Mouse (Mus musculus) midbrain, embryonic 13.5 days (tissue): ENCODE results near the gene Gm12166. TPM values are rescaled to one million over a fixed set of nuclear protein-coding genes. Genes with fewer than 3 reads are reported as not detected.

Experiments
- ATAC-seq: fragments of 200-750 bp; cut with Nextera tagmentation; 2 replicates; pipeline ENCODE4 v1.8.0; 2017; ENCODE audit warnings: mild to moderate bottlenecking, moderate TSS enrichment, moderate library complexity
- H3K27ac ChIP-seq: fragments of 300-500 bp; sonication (generic); 2 replicates; pipeline ENCODE4 v1.5.1; 2015; ENCODE audit warnings: inconsistent platforms, mild to moderate bottlenecking, moderate library complexity
- H3K27me3 ChIP-seq: fragments of 300-500 bp; sonication (generic); 2 replicates; pipeline ENCODE4 v1.6.1; 2015; ENCODE audit warnings: mild to moderate bottlenecking, inconsistent platforms
- H3K36me3 ChIP-seq: fragments of 300-500 bp; sonication (generic); 2 replicates; pipeline ENCODE4 v1.6.1; 2015; ENCODE audit warnings: mild to moderate bottlenecking, inconsistent platforms
- H3K4me1 ChIP-seq: fragments of 300-500 bp; sonication (generic); replicated peaks from 2 replicates; pipeline ENCODE4 v1.6.1; 2015; ENCODE audit warnings: inconsistent platforms
- H3K4me2 ChIP-seq: fragments of 300-500 bp; sonication (generic); replicated peaks from 2 replicates; pipeline ENCODE4 v1.6.1; 2015; ENCODE audit warnings: moderate library complexity, mild to moderate bottlenecking, inconsistent platforms
- H3K4me3 ChIP-seq: fragments of 300-500 bp; sonication (generic); replicated peaks from 2 replicates; pipeline ENCODE4 v1.5.1; 2015; ENCODE audit warnings: mild to moderate bottlenecking, inconsistent platforms
- H3K9ac ChIP-seq: fragments of 300-500 bp; sonication (generic); replicated peaks from 2 replicates; pipeline ENCODE4 v1.6.1; 2015; ENCODE audit warnings: mild to moderate bottlenecking, inconsistent platforms
- H3K9me3 ChIP-seq: fragments of 300-500 bp; sonication (generic); 2 replicates; pipeline ENCODE4 v1.6.1; 2016; ENCODE audit warnings: mild to moderate bottlenecking, inconsistent platforms
- WGBS: fragments of 180-500 bp; shearing (Covaris S2); methylation state at CpG from one replicate; pipeline ENCODE4 v1.1.7; 2015; 5-methylcytosine and 5-hydroxymethylcytosine counted together
- polyA plus RNA-seq: library from polyadenylated mRNA; unstranded; fragments of >200 nt; fragmentation: Nextera tagmentation; extraction: Ambion mirVana; gene quantifications from 2 replicates; pipeline ENCODE4 v1.2.1, GENCODE M21; 2015

Gene Gm12166
- polyA plus RNA-seq, 1 experiment from 2014 or later: 7.1 TPM

- no peak overlapping the region for H3K4me3 ChIP-seq
- no peak for ATAC-seq
- H3K4me1 ChIP-seq: no peaks in the 10 kb centered on the region
- H3K27me3 ChIP-seq: no peaks in the 10 kb centered on the region
- H3K36me3 ChIP-seq: no peaks in the 10 kb centered on the region; the same call in 1 of the 2 replicates
- no peak overlapping the region for H3K4me2 ChIP-seq
- WGBS: 92% methylated on average over 11 of the region's 11 CpGs
- no peak overlapping the region for H3K27ac ChIP-seq
- H3K9me3 ChIP-seq: no peaks in the 10 kb centered on the region
- H3K9ac ChIP-seq: no peak overlapping the region
Measured at GRCm38 (mm10) chr11:46083835-46084444, 31.8 kb upstream of the Gm12166 start.

GRCm38 (mm10) chr11:46083405-46083804 lies 31.3 kb upstream of the Gm12166 start:
- Histone ChIP-seq H3K9me3 (no peaks in the 10 kb centered on the region), H3K4me1 (no peaks in the 10 kb centered on the region), H3K27ac (no peak overlapping the region), H3K4me3 (no peak overlapping the region), H3K4me2 (no peak overlapping the region), H3K27me3 (no peaks in the 10 kb centered on the region), H3K36me3 (peaks cover 4% of the 10 kb centered on the region; the same call in 1 of the 2 replicates), H3K9ac (no peak overlapping the region)
- WGBS: 85% methylated on average over 3 of the region's 3 CpGs
- ATAC-seq: no peak

- no peak for ATAC-seq
- Histone ChIP-seq H3K4me3 (no peak overlapping the region), H3K9ac (no peak overlapping the region), H3K4me1 (no peaks in the 10 kb centered on the region), H3K9me3 (no peaks in the 10 kb centered on the region), H3K27me3 (no peaks in the 10 kb centered on the region), H3K36me3 (peaks cover 24% of the 10 kb centered on the region), H3K4me2 (no peak overlapping the region), H3K27ac (no peak overlapping the region)
- 92% methylated on average over 2 of the region's 2 CpGs for WGBS
Measured at GRCm38 (mm10) chr11:46081075-46081474, 29.0 kb upstream of the Gm12166 start.

GRCm38 (mm10) chr11:46077732-46078375 lies 25.7 kb upstream of the Gm12166 start:
- no peaks in the 10 kb centered on the region for H3K9me3 ChIP-seq
- H3K27ac ChIP-seq: no peak overlapping the region
- H3K4me2 ChIP-seq: no peak overlapping the region
- H3K4me3 ChIP-seq: no peak overlapping the region
- H3K36me3 ChIP-seq: peaks cover 27% of the 10 kb centered on the region
- ATAC-seq: no peak
- H3K4me1 ChIP-seq: 0 out of 2 replicates have a peak, but pooled peaks cover 6% of the 10 kb centered on the region
- no peaks in the 10 kb centered on the region for H3K27me3 ChIP-seq
- no peak overlapping the region for H3K9ac ChIP-seq
- WGBS: 86% methylated on average over 7 of the region's 7 CpGs

GRCm38 (mm10) chr11:46077304-46077703 lies 25.2 kb upstream of the Gm12166 start:
- no peak overlapping the region for H3K27ac ChIP-seq
- 92% methylated on average over 5 of the region's 5 CpGs for WGBS

GRCm38 (mm10) chr11:46076442-46077158 lies 24.5 kb upstream of the Gm12166 start:
- WGBS: 92% methylated on average over 11 of the region's 11 CpGs
- H3K4me1 ChIP-seq: 0 out of 2 replicates have a peak, but pooled peaks cover 8% of the 10 kb centered on the region
- no peaks in the 10 kb centered on the region for H3K27me3 ChIP-seq
- ATAC-seq: no peak
- H3K9me3 ChIP-seq: no peaks in the 10 kb centered on the region
- H3K4me2 ChIP-seq: no peak overlapping the region
- no peak overlapping the region for H3K4me3 ChIP-seq
- H3K36me3 ChIP-seq: peaks cover 27% of the 10 kb centered on the region
- H3K9ac ChIP-seq: no peak overlapping the region
- H3K27ac ChIP-seq: no peak overlapping the region

More at GRCm38 (mm10) chr11:46077304-46077703, 25.2 kb upstream of the Gm12166 start:
- H3K4me3 ChIP-seq: no peak overlapping the region
- no peak for ATAC-seq
- H3K4me2 ChIP-seq: no peak overlapping the region
- no peak overlapping the region for H3K9ac ChIP-seq
- no peaks in the 10 kb centered on the region for H3K9me3 ChIP-seq
- H3K4me1 ChIP-seq: 0 out of 2 replicates have a peak, but pooled peaks cover 8% of the 10 kb centered on the region
- no peaks in the 10 kb centered on the region for H3K27me3 ChIP-seq
- peaks cover 27% of the 10 kb centered on the region for H3K36me3 ChIP-seq

- H3K4me3 ChIP-seq: no peak overlapping the region
- no peak overlapping the region for H3K4me2 ChIP-seq
- no peak for ATAC-seq
- peaks cover 27% of the 10 kb centered on the region for H3K36me3 ChIP-seq
- no peaks in the 10 kb centered on the region for H3K27me3 ChIP-seq
- 0 out of 2 replicates have a peak, but pooled peaks cover 8% of the 10 kb centered on the region for H3K4me1 ChIP-seq
- WGBS: 97% methylated on average over 3 of the region's 3 CpGs
- H3K27ac ChIP-seq: no peak overlapping the region
- H3K9ac ChIP-seq: no peak overlapping the region
- no peaks in the 10 kb centered on the region for H3K9me3 ChIP-seq
Measured at GRCm38 (mm10) chr11:46075507-46075906, 23.4 kb upstream of the Gm12166 start.

GRCm38 (mm10) chr11:46073850-46074688 lies 21.9 kb upstream of the Gm12166 start:
- H3K4me2 ChIP-seq: no peak overlapping the region
- no peaks in the 10 kb centered on the region for H3K9me3 ChIP-seq
- H3K27ac ChIP-seq: no peak overlapping the region
- WGBS: 87% methylated on average over 17 of the region's 17 CpGs
- peaks cover 19% of the 10 kb centered on the region for H3K4me1 ChIP-seq
- H3K36me3 ChIP-seq: peaks cover 27% of the 10 kb centered on the region
- no peaks in the 10 kb centered on the region for H3K27me3 ChIP-seq
- H3K9ac ChIP-seq: no peak overlapping the region
- no peak for ATAC-seq
- H3K4me3 ChIP-seq: no peak overlapping the region

GRCm38 (mm10) chr11:46073061-46073849 lies 21.1 kb upstream of the Gm12166 start:
- no peak overlapping the region for H3K4me3 ChIP-seq
- no peaks in the 10 kb centered on the region for H3K9me3 ChIP-seq
- H3K27ac ChIP-seq: no peak overlapping the region
- no peak overlapping the region for H3K9ac ChIP-seq
- WGBS: 80% methylated on average over 15 of the region's 15 CpGs
- peaks cover 24% of the 10 kb centered on the region for H3K4me1 ChIP-seq
- no peak overlapping the region for H3K4me2 ChIP-seq
- H3K36me3 ChIP-seq: peaks cover 22% of the 10 kb centered on the region
- no peak for ATAC-seq
- no peaks in the 10 kb centered on the region for H3K27me3 ChIP-seq

- Histone ChIP-seq H3K27me3 (no peaks in the 10 kb centered on the region), H3K36me3 (peaks cover 16% of the 10 kb centered on the region), H3K4me3 (no peak overlapping the region), H3K9me3 (no peaks in the 10 kb centered on the region), H3K9ac (no peak overlapping the region), H3K4me2 (no peak overlapping the region), H3K4me1 (peaks cover 24% of the 10 kb centered on the region), H3K27ac (no peak overlapping the region)
- no peak for ATAC-seq
- 78% methylated on average over 8 of the region's 8 CpGs for WGBS
Measured at GRCm38 (mm10) chr11:46072466-46073060, 20.4 kb upstream of the Gm12166 start.

- Histone ChIP-seq H3K9ac (no peak overlapping the region), H3K27ac (no peak overlapping the region), H3K9me3 (no peaks in the 10 kb centered on the region), H3K27me3 (no peaks in the 10 kb centered on the region), H3K4me1 (peaks cover 26% of the 10 kb centered on the region), H3K4me2 (no peak overlapping the region), H3K4me3 (no peak overlapping the region), H3K36me3 (no peaks in the 10 kb centered on the region)
- ATAC-seq: no peak
- 73% methylated on average over 8 of the region's 8 CpGs for WGBS
Measured at GRCm38 (mm10) chr11:46070789-46071188, 18.7 kb upstream of the Gm12166 start.
